Mouse (Mus musculus) embryonic facial prominence, embryonic 12.5 days (tissue): Measurements from ENCODE around the gene Olfr669. TPM values are rescaled to one million over a fixed set of nuclear protein-coding genes. Genes with fewer than 3 reads are reported as not detected.
"Not testable (repeated sequence)": the region's sequence is repeated elsewhere in the genome, so short reads cannot be mapped to it uniquely, and the experiment has no call there.

Source experiments
- ATAC-seq: fragments of 200-750 bp; cut with Nextera tagmentation; 2 replicates; pipeline ENCODE4 v1.8.0; 2017; ENCODE audit not compliant: insufficient number of reproducible peaks, insufficient read depth, low FRiP score, low TSS enrichment
- H3K27ac ChIP-seq: fragments of 300-500 bp; sonication (generic); 2 replicates; pipeline ENCODE4 v1.5.1; 2016; ENCODE audit warnings: mild to moderate bottlenecking
- H3K27me3 ChIP-seq: fragments of 300-500 bp; sonication (generic); 2 replicates; pipeline ENCODE4 v1.6.1; 2016; ENCODE audit warnings: mild to moderate bottlenecking, moderate library complexity
- H3K36me3 ChIP-seq: fragments of 300-500 bp; sonication (generic); 2 replicates; pipeline ENCODE4 v1.6.1; 2016; ENCODE audit warnings: mild to moderate bottlenecking
- H3K4me1 ChIP-seq: fragments of 300-500 bp; sonication (generic); 2 replicates; pipeline ENCODE4 v1.6.1; 2016
- H3K4me2 ChIP-seq: fragments of 300-500 bp; sonication (generic); replicated peaks from 2 replicates; pipeline ENCODE4 v1.6.1; 2016; ENCODE audit warnings: mild to moderate bottlenecking, moderate library complexity
- H3K4me3 ChIP-seq: fragments of 300-500 bp; sonication (generic); 2 replicates; pipeline ENCODE4 v1.5.1; 2016; ENCODE audit warnings: mild to moderate bottlenecking
- H3K9ac ChIP-seq: fragments of 300-500 bp; sonication (generic); 2 replicates; pipeline ENCODE4 v1.6.1; 2016; ENCODE audit warnings: mild to moderate bottlenecking, moderate library complexity
- H3K9me3 ChIP-seq: fragments of 300-500 bp; sonication (generic); 2 replicates; pipeline ENCODE4 v1.6.1; 2016; ENCODE audit warnings: mild to moderate bottlenecking, moderate library complexity
- WGBS: fragments of 180-500 bp; shearing (Covaris S2); methylation state at CpG from one replicate; pipeline ENCODE4 v1.1.7; 2016; 5-methylcytosine and 5-hydroxymethylcytosine counted together
- polyA plus RNA-seq: library from polyadenylated mRNA; unstranded; fragments of >200 nt; fragmentation: Nextera tagmentation; extraction: Ambion mirVana; gene quantifications from 2 replicates; pipeline ENCODE4 v1.2.1, GENCODE M21; 2016

Olfr669 gene
- not detected in 2 replicates for polyA plus RNA-seq

GRCm38 (mm10) chr7:104933940-104934339 lies at the start of gene Olfr669:
TSS of gene Olfr669 (plus strand) at chr7:104934240.
- H3K9ac ChIP-seq: no peak within 1 kb of the TSS
- no peak within 1 kb of the TSS for H3K4me3 ChIP-seq
- H3K9me3 ChIP-seq: 0 out of 2 replicates have a peak, but pooled peaks cover 1% of the 10 kb centered on the region
- no peak within 1 kb of the TSS for H3K4me2 ChIP-seq
- no peaks in the 10 kb centered on the region for H3K36me3 ChIP-seq
- whole genome bisulfite sequencing: 81% methylated on average over 1 of the region's 1 CpGs
- no peaks in the 10 kb centered on the region for H3K27me3 ChIP-seq
- no peak within 1 kb of the TSS for H3K27ac ChIP-seq
- no peak for ATAC-seq
- H3K4me1 ChIP-seq: no peaks in the 10 kb centered on the region

DNA sequence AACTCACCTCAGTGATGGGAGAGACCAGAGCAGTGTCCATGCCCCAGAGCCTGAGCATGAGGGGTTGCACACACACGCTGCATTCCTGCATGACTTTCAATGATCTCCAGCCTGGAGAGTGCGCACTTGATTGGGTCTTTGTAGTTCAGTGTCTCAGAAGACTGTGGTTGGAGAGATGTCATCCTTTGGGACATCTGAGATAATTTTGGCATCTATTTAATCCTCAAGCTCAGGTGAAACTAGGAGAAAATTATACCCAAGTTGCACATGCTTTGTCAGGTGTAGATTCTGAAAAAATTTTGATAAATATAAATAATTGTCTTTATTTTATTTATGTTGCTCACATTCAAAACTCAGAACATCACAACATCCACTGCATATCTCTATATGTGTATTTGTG lies 38.2 kb upstream of the Olfr669 start, which contains the start of gene Olfr666:
Olfr666 (minus strand) TSS at position 101 of the 400 bp plus-strand sequence.
- Histone ChIP-seq H3K9me3 (no peaks in the 10 kb centered on the region), H3K9ac (no peak within 1 kb of the TSS), H3K27me3 (no peaks in the 10 kb centered on the region), H3K36me3 (no peaks in the 10 kb centered on the region), H3K27ac (no peak within 1 kb of the TSS), H3K4me3 (no peak within 1 kb of the TSS), H3K4me1 (no peaks in the 10 kb centered on the region), H3K4me2 (no peak within 1 kb of the TSS)
- WGBS: 90% methylated on average over 2 of the region's 2 CpGs
- ATAC-seq: no peak

- H3K36me3 ChIP-seq: no peaks in the 10 kb centered on the region
- no peaks in the 10 kb centered on the region for H3K9me3 ChIP-seq
- no peak within 1 kb of the TSS for H3K9ac ChIP-seq
- H3K4me3 ChIP-seq: no peak within 1 kb of the TSS
- no peak within 1 kb of the TSS for H3K4me2 ChIP-seq
- WGBS: 82% methylated on average over 1 of the region's 1 CpGs
- no peaks in the 10 kb centered on the region for H3K27me3 ChIP-seq
- H3K27ac ChIP-seq: no peak within 1 kb of the TSS
- no peak for ATAC-seq
- no peaks in the 10 kb centered on the region for H3K4me1 ChIP-seq
Observed at GRCm38 (mm10) chr7:104921382-104921781, 12.7 kb upstream of the Olfr669 start, which contains the start of gene Olfr667. TSS of gene Olfr667 (minus strand) at chr7:104921482.

DNA sequence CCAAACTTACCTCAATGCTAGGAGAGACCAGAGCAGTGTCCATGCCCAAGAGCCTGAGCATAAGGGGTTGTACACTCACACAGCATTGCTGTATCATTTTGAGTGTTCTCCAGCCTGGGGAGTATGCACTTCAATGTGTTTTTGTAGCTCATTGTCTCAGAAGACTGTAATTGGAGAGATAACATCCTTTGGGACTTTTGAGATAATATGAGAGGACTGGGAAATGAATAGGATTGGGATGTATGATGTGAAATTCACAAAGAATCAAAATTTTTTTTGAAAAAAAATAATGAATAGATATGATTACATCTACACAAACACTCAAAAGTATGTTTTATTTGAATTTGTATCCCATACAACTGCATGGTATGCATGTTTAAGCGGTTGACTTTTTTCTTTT lies 6.1 kb upstream of the Olfr669 start, which contains the start of gene Olfr668:
Olfr668 (minus strand) TSS at position 101 of the 400 bp plus-strand sequence.
- no peak within 1 kb of the TSS for H3K9ac ChIP-seq
- no peaks in the 10 kb centered on the region for H3K4me1 ChIP-seq
- WGBS: 80% methylated on average over 1 of the region's 1 CpGs
- no peak within 1 kb of the TSS for H3K27ac ChIP-seq
- ATAC-seq: no peak
- H3K36me3 ChIP-seq: no peaks in the 10 kb centered on the region
- H3K4me2 ChIP-seq: no peak within 1 kb of the TSS
- no peaks in the 10 kb centered on the region for H3K9me3 ChIP-seq
- H3K4me3 ChIP-seq: no peak within 1 kb of the TSS
- H3K27me3 ChIP-seq: no peaks in the 10 kb centered on the region

DNA sequence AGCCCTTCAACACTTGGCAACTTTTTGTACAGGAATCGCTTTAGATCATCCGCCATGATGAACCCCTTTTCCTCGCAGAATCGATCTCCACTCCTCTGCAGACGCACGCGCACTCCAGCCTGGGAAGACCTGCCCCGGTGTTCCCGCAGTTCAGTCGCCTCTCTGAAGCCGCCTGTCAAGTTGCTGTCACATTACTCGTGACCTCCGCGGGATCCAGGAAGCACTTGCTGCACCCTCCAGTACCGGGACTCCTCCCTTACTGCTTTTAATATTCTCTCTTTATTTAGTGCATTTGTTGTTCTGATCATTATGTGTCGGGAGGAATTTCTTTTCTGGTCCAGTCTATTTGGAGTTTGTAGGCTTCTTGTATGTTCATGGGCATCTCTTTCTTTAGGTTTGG lies 16.2 kb downstream of the Olfr669 start:
- H3K4me2 ChIP-seq, H3K4me1 ChIP-seq, ATAC-seq, H3K4me3 ChIP-seq, H3K9me3 ChIP-seq, H3K9ac ChIP-seq, H3K36me3 ChIP-seq, H3K27ac ChIP-seq, H3K27me3 ChIP-seq: not testable (repeated sequence)
- WGBS: 94% methylated on average over 16 of the region's 16 CpGs

DNA sequence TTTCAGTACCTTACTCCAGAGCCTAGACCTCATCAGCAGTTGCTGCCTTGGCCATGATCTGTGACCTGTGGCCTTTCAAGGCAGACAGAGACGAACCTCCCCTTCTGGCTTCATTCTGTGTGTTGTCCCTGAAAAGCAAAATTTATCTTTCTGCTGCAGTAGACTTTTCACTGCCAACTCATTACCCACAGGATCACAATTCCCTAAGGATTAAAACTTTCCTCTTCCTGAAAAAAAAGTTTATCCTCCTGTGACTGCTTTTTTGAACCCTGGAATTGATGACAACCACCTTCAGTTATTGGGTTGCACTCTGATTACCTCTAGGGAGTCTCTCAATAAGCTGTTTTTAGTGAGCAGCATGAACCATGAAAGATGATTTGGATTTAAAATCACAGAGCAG lies 28.5 kb downstream of the Olfr669 start, which contains the start of gene Olfr670:
Olfr670 (minus strand) TSS at position 101 of the 400 bp plus-strand sequence.
- WGBS: 49% methylated on average over 1 of the region's 1 CpGs
- ATAC-seq: no peak

DNA sequence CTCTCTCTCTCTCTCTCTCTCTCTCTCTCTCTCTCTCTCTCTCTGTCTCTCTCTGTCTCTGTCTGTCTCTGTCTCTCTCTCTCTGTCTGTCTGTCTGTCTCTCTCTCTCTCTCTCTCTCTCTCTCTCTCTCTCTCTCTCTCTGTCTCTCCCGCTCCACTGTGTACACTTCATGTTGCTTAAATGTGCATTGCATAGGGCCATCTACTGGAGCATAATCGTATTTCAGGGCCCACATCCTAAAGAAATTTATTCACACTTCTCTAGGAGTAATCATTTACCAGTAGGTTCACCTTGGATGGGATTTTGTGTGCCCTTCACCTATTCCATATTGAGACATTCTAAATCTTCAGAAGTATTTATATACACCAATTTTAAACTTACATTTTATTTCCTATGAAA lies 38.5 kb downstream of the Olfr669 start:
- H3K27me3 ChIP-seq, H3K4me3 ChIP-seq, H3K9ac ChIP-seq, H3K4me2 ChIP-seq, H3K4me1 ChIP-seq, ATAC-seq, H3K9me3 ChIP-seq, H3K27ac ChIP-seq, H3K36me3 ChIP-seq: not testable (repeated sequence)
- 70% methylated on average over 2 of the region's 2 CpGs for WGBS

More for the DNA sequence above, 28.5 kb downstream of the Olfr669 start, which contains the start of gene Olfr670:
- Histone ChIP-seq H3K9ac (no peak within 1 kb of the TSS), H3K27ac (no peak within 1 kb of the TSS), H3K4me1 (no peaks in the 10 kb centered on the region), H3K27me3 (no peaks in the 10 kb centered on the region), H3K9me3 (no peaks in the 10 kb centered on the region), H3K4me2 (no peak within 1 kb of the TSS), H3K36me3 (no peaks in the 10 kb centered on the region), H3K4me3 (no peak within 1 kb of the TSS)

DNA sequence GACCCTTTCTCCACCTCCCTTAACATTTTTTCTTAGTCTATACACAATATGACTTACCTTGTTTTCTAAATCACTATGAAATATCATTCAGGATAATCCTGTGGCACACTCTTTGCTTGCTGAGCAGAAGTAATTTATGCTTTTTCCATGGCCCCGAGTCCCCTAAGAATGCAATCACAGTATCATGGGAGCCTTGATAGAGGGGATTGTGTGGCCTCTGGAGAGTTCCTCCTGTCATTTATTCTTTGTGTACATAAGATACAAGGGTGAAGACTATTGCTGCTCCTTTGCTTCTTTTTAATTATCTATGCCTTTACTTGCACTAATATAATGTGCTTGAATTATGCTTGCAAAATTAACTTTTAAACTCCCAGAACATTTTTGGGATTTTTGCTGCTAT lies 45.0 kb downstream of the Olfr669 start, which contains the start of gene Olfr671:
Olfr671 (minus strand) TSS at position 101 of the 400 bp plus-strand sequence.
- 81% methylated on average over 1 of the region's 1 CpGs for WGBS
- H3K27me3 ChIP-seq: no peaks in the 10 kb centered on the region

More for the DNA sequence above, 45.0 kb downstream of the Olfr669 start, which contains the start of gene Olfr671:
- no peak for ATAC-seq
- Histone ChIP-seq H3K9me3 (no peaks in the 10 kb centered on the region), H3K4me1 (no peaks in the 10 kb centered on the region), H3K4me2 (no peak within 1 kb of the TSS), H3K4me3 (no peak within 1 kb of the TSS), H3K9ac (no peak within 1 kb of the TSS), H3K27ac (no peak within 1 kb of the TSS), H3K36me3 (no peaks in the 10 kb centered on the region)

Other genes with a start within 250 kb of the Olfr669 start
- gene Olfr661, start 247.7 kb upstream of the Olfr669 start, polyA plus RNA-seq: not detected in 2 replicates
- gene Usp17le, start 156.8 kb upstream of the Olfr669 start, polyA plus RNA-seq: not detected in 2 replicates
- not detected in 2 replicates for gene Usp17lb, start 91.6 kb upstream of the Olfr669 start, polyA plus RNA-seq
- not detected in 2 replicates for gene Usp17la, start 77.2 kb upstream of the Olfr669 start, polyA plus RNA-seq
- not detected in 2 replicates for gene Olfr665, start 56.2 kb upstream of the Olfr669 start, polyA plus RNA-seq
- not detected in 2 replicates for gene Olfr666, start 38.3 kb upstream of the Olfr669 start, polyA plus RNA-seq
- gene Olfr667, start 12.8 kb upstream of the Olfr669 start, polyA plus RNA-seq: not detected in 2 replicates
- not detected in 2 replicates for gene Olfr668, start 6.2 kb upstream of the Olfr669 start, polyA plus RNA-seq
- not detected in 2 replicates for gene Olfr670, start 28.4 kb downstream of the Olfr669 start, polyA plus RNA-seq
- gene Olfr671, start 44.9 kb downstream of the Olfr669 start, polyA plus RNA-seq: not detected in 2 replicates
- not detected in 2 replicates for gene Olfr672, start 67.8 kb downstream of the Olfr669 start, polyA plus RNA-seq
- gene Olfr675, start 94.2 kb downstream of the Olfr669 start, polyA plus RNA-seq: not detected in 2 replicates
- gene Olfr676, start 98.5 kb downstream of the Olfr669 start, polyA plus RNA-seq: not detected in 2 replicates
- gene Olfr677, start 117.1 kb downstream of the Olfr669 start, polyA plus RNA-seq: not detected in 2 replicates
- gene Olfr678, start 130.2 kb downstream of the Olfr669 start, polyA plus RNA-seq: not detected in 2 replicates
- gene Olfr679, start 147.0 kb downstream of the Olfr669 start, polyA plus RNA-seq: not detected in 2 replicates
- gene Olfr680-ps1, start 158.6 kb downstream of the Olfr669 start, polyA plus RNA-seq: not detected in 2 replicates
- not detected in 2 replicates for gene Olfr681, start 182.6 kb downstream of the Olfr669 start, polyA plus RNA-seq
- gene Olfr683, start 212.8 kb downstream of the Olfr669 start, polyA plus RNA-seq: not detected in 2 replicates
- gene Olfr684, start 229.4 kb downstream of the Olfr669 start, polyA plus RNA-seq: not detected in 2 replicates